Mouse (Mus musculus) gastrocnemius, postnatal 14 days (tissue): Measurements from ENCODE around the gene Fbxo6. TPM values are rescaled to one million over a fixed set of nuclear protein-coding genes. Genes with fewer than 3 reads are reported as not detected.
A peak's percentile ranks its signal among the peaks of the same experiment; 100 is the strongest.

Source experiments
- DNase-seq: peaks from one replicate; pipeline ENCODE4 v3.0.0; 2021; ENCODE audit warnings: mixed read lengths
- intact Hi-C: fragments of 180-260 bp; cut with DNase I; formaldehyde crosslinking; loops from one replicate; pipeline ENCODE4 v1.15.1; 2025; ENCODE audit warnings: low total_unique reads
- microRNA-seq, 2 experiments: library from miRNA; unstranded; fragments of <30 nt; microRNA quantifications; one replicate each; pipeline ENCODE4 v1.2.0; 2021
- total RNA-seq, 2 experiments: library from RNA; stranded (reverse); gene quantifications; 2 replicates each; pipeline ENCODE4 v1.2.3; 2021

Fbxo6 gene
- total RNA-seq, 2 experiments from 2014 or later: 22.9 to 29.1 TPM

DNA sequence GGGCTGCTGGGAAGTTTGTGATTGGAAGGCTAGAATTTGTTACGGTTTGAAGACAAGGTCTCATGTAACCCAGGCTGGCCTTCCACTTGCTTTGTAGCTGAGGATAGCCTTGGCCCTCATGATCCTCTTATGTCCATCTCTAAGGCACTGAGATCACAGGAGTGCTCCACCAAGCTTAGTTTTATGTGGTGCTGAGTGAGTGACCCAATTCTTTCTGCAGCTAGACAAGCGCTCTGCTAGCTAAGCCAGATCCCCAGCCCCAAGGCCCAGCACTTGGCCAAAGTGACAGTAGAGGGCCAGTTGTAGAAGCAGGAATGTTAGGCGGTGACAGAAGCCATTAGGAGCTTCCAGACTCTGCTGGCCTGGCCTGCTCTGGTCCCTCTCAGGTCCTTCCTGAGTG, 47.8 kb downstream of the Fbxo6 start:
- no peak for DNase-seq
- intact Hi-C loops: loop anchor here (10.0 kb wide), 1 partner anchor 331 kb away; no protein-coding TSS in a partner anchor

DNA sequence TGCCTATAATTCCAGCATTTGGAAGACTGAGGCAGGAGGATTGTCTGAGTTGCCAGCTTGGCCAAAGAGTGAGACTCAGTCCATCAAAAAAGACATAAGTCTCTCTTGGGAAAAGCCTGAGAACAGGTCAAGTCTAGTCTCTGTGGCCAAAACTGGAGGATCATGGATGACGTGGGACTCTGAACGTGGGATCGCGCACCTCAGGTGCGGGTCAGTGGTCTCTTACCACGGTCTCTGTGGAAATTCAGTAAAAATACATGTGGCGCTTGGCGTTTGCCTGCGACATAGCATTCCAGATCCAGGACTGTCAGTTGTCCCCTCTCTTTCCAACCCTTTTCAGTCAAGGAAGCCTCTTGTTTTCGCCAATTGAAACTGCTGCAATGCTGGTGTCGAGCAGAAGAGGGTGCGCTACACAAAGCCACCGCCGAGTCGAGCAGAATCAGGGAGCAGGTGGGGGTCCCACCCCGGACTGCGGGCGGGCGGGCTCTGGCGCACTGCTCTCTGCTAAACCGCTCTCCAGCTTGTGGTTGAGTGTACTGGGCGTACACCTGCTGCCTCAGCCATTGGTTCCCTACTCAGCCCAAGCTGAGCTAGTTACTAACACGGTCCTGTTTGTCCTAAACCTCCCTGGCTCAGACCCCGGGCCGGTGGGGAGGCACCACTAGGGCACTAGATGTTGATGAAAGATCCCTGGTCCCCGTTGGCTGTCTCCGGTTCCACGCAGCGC, 50.0 kb downstream of the Fbxo6 start:
- intact Hi-C loops: loop anchor here (10.0 kb wide), 1 partner anchor 333 kb away; no protein-coding TSS in a partner anchor
- peak; percentile 61 for DNase-seq

DNA sequence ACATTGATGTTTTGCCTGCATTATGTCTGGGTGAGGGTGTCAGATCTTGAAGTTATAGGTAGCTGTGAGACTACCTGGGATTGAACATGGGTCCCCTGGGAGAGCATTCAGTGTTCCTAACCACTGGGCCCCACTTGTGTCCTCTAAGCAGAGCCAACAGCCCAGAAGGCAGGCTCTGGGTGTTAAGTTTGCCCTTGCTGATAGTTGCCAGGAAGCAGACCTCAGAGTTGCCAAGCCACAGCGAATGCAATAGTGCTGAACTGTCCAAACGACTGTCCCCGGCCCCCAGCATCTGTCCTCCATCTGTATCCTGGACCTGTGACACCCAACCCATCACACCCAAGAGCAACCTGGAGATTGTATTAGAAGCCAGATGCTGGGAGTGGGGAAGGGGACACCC, 53.3 kb downstream of the Fbxo6 start:
- intact Hi-C loops: no loop called here
- no peak for DNase-seq

DNA sequence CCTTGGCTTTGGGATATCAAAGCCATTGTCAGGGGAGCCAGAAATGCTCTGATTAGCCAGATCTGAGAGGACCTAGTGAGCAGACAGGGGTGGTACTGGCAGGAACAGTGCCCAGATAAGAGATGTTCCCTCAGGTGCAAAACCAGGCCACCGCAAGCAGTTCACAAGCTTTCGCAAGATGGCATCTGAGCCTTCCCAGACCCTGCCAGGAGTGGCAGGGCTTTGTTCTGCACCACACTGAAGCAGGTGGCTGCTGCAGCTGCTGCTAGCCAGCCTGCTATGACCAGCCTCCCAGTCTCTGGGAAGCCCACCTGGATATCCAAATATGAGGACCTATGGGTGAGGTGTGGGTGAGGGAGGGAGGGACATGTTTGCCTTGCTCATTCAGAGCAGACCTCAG, 54.0 kb downstream of the Fbxo6 start:
- intact Hi-C loops: no loop called here
- no peak for DNase-seq

Small RNA genes lying within 50 kb of the gene (microRNA-seq; reads per million reads assigned to microRNA genes)
- gene Mir7022: 0 reads per million in 2 experiments

Other genes with a start within 250 kb of the Fbxo6 start
- gene Mfn2, start 247.4 kb downstream of the Fbxo6 start, total RNA-seq: 100 to 1,000 TPM; 292 to 356 TPM
- 10 to 100 TPM; 43.4 to 48.8 TPM for gene Plod1, start 215.4 kb downstream of the Fbxo6 start, total RNA-seq
- 10 to 100 TPM; 22.1 to 23.8 TPM for gene 2510039O18Rik, start 211.2 kb downstream of the Fbxo6 start, total RNA-seq
- not detected for gene Nppb, start 166.4 kb downstream of the Fbxo6 start, total RNA-seq
- not detected for gene Nppa, start 151.4 kb downstream of the Fbxo6 start, total RNA-seq
- gene Clcn6, start 113.3 kb downstream of the Fbxo6 start, total RNA-seq: 1 to 10 TPM; 4.7 to 5.4 TPM
- gene Mthfr, start 113.1 kb downstream of the Fbxo6 start, total RNA-seq: 10 to 100 TPM; 12.0 to 12.3 TPM
- gene Agtrap, start 64.1 kb downstream of the Fbxo6 start, total RNA-seq: 10 to 100 TPM; 12.3 to 14.7 TPM
- gene Mad2l2, start 21.8 kb downstream of the Fbxo6 start, total RNA-seq: 10 to 100 TPM; 11.5 to 12.9 TPM
- gene Draxin, start 21.4 kb downstream of the Fbxo6 start, total RNA-seq: under 1 TPM; 0.10 to 0.13 TPM
- gene Fbxo44, start 8.3 kb upstream of the Fbxo6 start, total RNA-seq: 1 to 10 TPM; 1.4 to 3.3 TPM
- gene Fbxo2, start 8.5 kb upstream of the Fbxo6 start, total RNA-seq: not detected
- under 1 TPM; 0.10 to 0.13 TPM for gene Disp3, start 135.8 kb upstream of the Fbxo6 start, total RNA-seq